Mouse (Mus musculus) heart, embryonic 11.5 days (tissue): ENCODE results near the gene Col6a1. TPM values are rescaled to one million over a fixed set of nuclear protein-coding genes. Genes with fewer than 3 reads are reported as not detected.

Source experiments
- ATAC-seq: fragments of 200-750 bp; cut with Nextera tagmentation; replicated peaks from 2 replicates; pipeline ENCODE4 v1.8.0; 2017; ENCODE audit warnings: moderate library complexity; ENCODE audit not compliant: insufficient number of reproducible peaks, low FRiP score, low TSS enrichment
- H3K27ac ChIP-seq: fragments of 300-500 bp; sonication (generic); 2 replicates; pipeline ENCODE4 v1.5.1; 2014; ENCODE audit warnings: mild to moderate bottlenecking, low read depth, low read length
- H3K27me3 ChIP-seq: fragments of 300-500 bp; sonication (generic); 2 replicates; pipeline ENCODE4 v1.6.1; 2014; ENCODE audit warnings: mild to moderate bottlenecking, low read length, mixed read lengths; ENCODE audit not compliant: control insufficient read depth, insufficient read depth
- H3K36me3 ChIP-seq: fragments of 300-500 bp; sonication (generic); 2 replicates; pipeline ENCODE4 v1.6.1; 2014; ENCODE audit warnings: mild to moderate bottlenecking, low read length, moderate library complexity, mixed read lengths; ENCODE audit not compliant: control insufficient read depth, insufficient read depth
- H3K4me1 ChIP-seq: fragments of 300-500 bp; sonication (generic); 2 replicates; pipeline ENCODE4 v1.6.1; 2014; ENCODE audit warnings: low read length; ENCODE audit not compliant: control insufficient read depth, insufficient read depth
- H3K4me2 ChIP-seq: fragments of 300-500 bp; sonication (generic); 2 replicates; pipeline ENCODE4 v1.6.1; 2014; ENCODE audit warnings: mild to moderate bottlenecking, moderate library complexity
- H3K4me3 ChIP-seq: fragments of 300-500 bp; sonication (generic); 2 replicates; pipeline ENCODE4 v1.5.1; 2014; ENCODE audit warnings: low read depth, low read length
- H3K9ac ChIP-seq: fragments of 300-500 bp; sonication (generic); 2 replicates; pipeline ENCODE4 v1.6.1; 2014; ENCODE audit warnings: mild to moderate bottlenecking, low read depth, low read length, moderate library complexity
- H3K9me3 ChIP-seq: fragments of 300-500 bp; sonication (generic); replicated peaks from 2 replicates; pipeline ENCODE4 v1.6.1; 2016; ENCODE audit warnings: low read length; ENCODE audit not compliant: control insufficient read depth
- WGBS: fragments of 180-500 bp; shearing (Covaris S2); extraction: QIAGEN DNeasy Blood & Tissue Kit; methylation state at CpG from one replicate; pipeline ENCODE4 v1.1.7; 2014; ENCODE audit not compliant: insufficient replicate concordance; 5-methylcytosine and 5-hydroxymethylcytosine counted together
- polyA plus RNA-seq: library from polyadenylated mRNA; unstranded; fragments of >200 nt; fragmentation: Nextera tagmentation; extraction: Ambion mirVana; gene quantifications from 2 replicates; pipeline ENCODE4 v1.2.1, GENCODE M21; 2014

Gene Col6a1
- polyA plus RNA-seq, 1 experiment from 2014 or later = 16.3 TPM

DNA sequence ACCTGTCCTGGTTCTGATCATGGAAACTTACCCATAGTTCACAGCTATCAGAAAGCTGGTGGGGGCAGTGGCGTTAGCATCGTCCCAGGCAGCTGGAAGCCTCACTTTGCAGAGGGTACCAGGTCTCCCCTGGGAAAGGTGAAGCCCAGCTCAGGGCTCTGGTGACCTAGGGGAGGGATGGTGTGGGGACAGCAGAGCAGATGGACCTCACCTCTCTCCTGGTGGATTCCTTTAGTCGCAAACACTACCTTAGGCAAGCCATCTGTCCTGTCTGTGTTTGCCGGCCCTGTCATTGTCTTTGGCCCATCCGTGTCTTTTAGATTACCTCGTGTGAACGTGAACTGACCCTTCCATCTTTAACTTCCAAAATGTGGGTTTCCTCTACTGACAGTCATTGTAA is 42.5 kb downstream of the Col6a1 start:
- Histone ChIP-seq H3K27me3 (no peaks in the 10 kb centered on the region), H3K4me2 (no peak overlapping the region), H3K36me3 (no peaks in the 10 kb centered on the region), H3K9me3 (no peaks in the 10 kb centered on the region), H3K9ac (no peak overlapping the region), H3K27ac (no peak overlapping the region), H3K4me1 (peaks cover 2% of the 10 kb centered on the region), H3K4me3 (no peak overlapping the region)
- 60% methylated on average over 7 of the region's 7 CpGs for WGBS
- no peak for ATAC-seq

GRCm38 (mm10) chr10:76681882-76682281 is 44.1 kb downstream of the Col6a1 start:
- no peak overlapping the region for H3K4me2 ChIP-seq

DNA sequence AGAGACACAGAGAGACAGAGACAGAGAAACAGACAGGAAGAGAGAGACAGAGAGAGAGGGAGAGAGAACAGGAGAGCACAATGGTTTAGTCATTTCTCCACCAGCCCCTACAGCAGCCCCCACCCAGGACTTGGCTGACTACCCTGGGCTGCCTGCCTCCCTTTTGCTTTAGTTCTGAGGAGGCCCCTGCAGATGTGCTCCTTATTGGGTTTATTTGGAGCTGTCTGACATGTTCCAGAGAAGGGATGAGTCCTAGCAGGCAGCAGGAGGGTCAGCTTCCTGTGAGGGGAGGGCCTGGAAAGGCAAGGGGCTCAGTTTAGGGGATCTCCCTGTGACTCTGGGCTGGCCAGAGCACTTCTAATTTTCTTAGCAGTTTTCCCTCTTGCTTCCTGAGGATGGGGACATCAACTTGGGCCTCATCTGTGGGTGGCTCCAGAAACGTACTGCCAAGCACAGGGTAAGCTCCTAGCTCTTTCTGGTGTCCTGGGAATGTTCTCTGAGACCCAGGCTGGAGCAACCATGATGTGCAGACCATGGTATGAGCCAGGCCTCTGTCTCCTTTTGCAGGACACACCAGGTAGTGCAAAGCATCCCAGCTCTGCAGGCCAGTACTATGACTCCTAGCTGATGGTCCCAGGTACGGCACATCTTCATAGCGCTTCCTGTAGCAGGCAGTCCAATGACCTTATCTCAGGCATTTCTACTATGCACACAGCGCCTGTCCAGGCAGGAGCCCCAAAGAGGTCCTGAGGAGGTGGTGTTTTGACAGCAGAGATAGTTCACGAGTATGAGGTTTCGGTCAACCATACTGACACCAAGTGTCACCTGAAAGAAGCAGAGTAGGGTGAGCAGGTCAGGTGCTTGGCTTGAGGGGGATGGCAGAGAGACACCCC is 45.0 kb downstream of the Col6a1 start:
- Histone ChIP-seq H3K27ac (no peak overlapping the region), H3K4me1 (peaks cover 2% of the 10 kb centered on the region), H3K9ac (no peak overlapping the region), H3K36me3 (no peaks in the 10 kb centered on the region), H3K4me3 (no peak overlapping the region), H3K9me3 (no peaks in the 10 kb centered on the region), H3K27me3 (no peaks in the 10 kb centered on the region), H3K4me2 (no peak overlapping the region)
- 53% methylated on average over 6 of the region's 6 CpGs for WGBS
- no peak for ATAC-seq

More at GRCm38 (mm10) chr10:76681882-76682281, 44.1 kb downstream of the Col6a1 start:
- WGBS = 79% methylated on average over 3 of the region's 3 CpGs
- ATAC-seq = no peak
- H3K4me3 ChIP-seq = no peak overlapping the region
- no peak overlapping the region for H3K27ac ChIP-seq
- no peaks in the 10 kb centered on the region for H3K9me3 ChIP-seq
- no peaks in the 10 kb centered on the region for H3K36me3 ChIP-seq
- no peaks in the 10 kb centered on the region for H3K27me3 ChIP-seq
- peaks cover 2% of the 10 kb centered on the region for H3K4me1 ChIP-seq
- H3K9ac ChIP-seq = no peak overlapping the region

- Histone ChIP-seq H3K36me3 (no peaks in the 10 kb centered on the region), H3K4me3 (no peak overlapping the region), H3K9me3 (no peaks in the 10 kb centered on the region), H3K27ac (no peak overlapping the region), H3K4me2 (no peak overlapping the region), H3K27me3 (no peaks in the 10 kb centered on the region), H3K4me1 (peaks cover 2% of the 10 kb centered on the region), H3K9ac (no peak overlapping the region)
- 48% methylated on average over 7 of the region's 7 CpGs for WGBS
- ATAC-seq = no peak
Observed at GRCm38 (mm10) chr10:76678122-76678521, 47.8 kb downstream of the Col6a1 start.

DNA sequence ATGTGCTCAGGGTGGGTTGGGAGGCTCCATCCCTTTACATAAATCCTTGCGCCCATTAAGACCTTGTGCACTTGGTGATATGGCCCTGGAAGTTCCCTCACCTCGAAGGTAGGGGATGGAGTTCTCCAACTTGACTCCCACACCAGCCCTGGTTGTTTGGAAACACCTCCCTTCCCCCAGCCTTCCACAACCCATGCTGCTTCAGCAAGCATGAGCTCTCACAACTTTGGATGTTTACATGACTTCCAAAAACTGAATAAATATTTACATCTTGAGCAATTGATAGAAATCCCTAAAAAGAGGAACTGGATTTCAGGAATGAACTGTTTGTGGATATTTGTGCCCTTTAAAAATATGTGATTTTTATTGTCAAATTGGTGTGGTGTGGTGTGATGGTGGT is 50.7 kb downstream of the Col6a1 start:
- Histone ChIP-seq H3K27ac (no peak overlapping the region), H3K9me3 (no peaks in the 10 kb centered on the region), H3K4me3 (no peak overlapping the region), H3K9ac (no peak overlapping the region), H3K4me2 (no peak overlapping the region), H3K36me3 (no peaks in the 10 kb centered on the region), H3K27me3 (no peaks in the 10 kb centered on the region), H3K4me1 (no peaks in the 10 kb centered on the region)
- 71% methylated on average over 2 of the region's 2 CpGs for WGBS
- ATAC-seq = no peak

- H3K27me3 ChIP-seq = no peaks in the 10 kb centered on the region
- no peaks in the 10 kb centered on the region for H3K9me3 ChIP-seq
- ATAC-seq = no peak
- H3K36me3 ChIP-seq = no peaks in the 10 kb centered on the region
- H3K4me1 ChIP-seq = no peaks in the 10 kb centered on the region
- no peak overlapping the region for H3K4me3 ChIP-seq
- H3K9ac ChIP-seq = no peak overlapping the region
- H3K4me2 ChIP-seq = no peak overlapping the region
- WGBS = 77% methylated on average over 6 of the region's 6 CpGs
- no peak overlapping the region for H3K27ac ChIP-seq
Observed at GRCm38 (mm10) chr10:76674581-76674980, 51.4 kb downstream of the Col6a1 start.

- Histone ChIP-seq H3K9me3 (peaks cover 2% of the 10 kb centered on the region; the same call in 1 of the 2 replicates), H3K27me3 (no peaks in the 10 kb centered on the region), H3K4me3 (no peak overlapping the region), H3K4me2 (no peak overlapping the region), H3K27ac (no peak overlapping the region), H3K4me1 (no peaks in the 10 kb centered on the region), H3K9ac (no peak overlapping the region), H3K36me3 (no peaks in the 10 kb centered on the region)
- 82% methylated on average over 9 of the region's 9 CpGs for WGBS
- ATAC-seq = no peak
Observed at GRCm38 (mm10) chr10:76671939-76672338, 54.0 kb downstream of the Col6a1 start.

DNA sequence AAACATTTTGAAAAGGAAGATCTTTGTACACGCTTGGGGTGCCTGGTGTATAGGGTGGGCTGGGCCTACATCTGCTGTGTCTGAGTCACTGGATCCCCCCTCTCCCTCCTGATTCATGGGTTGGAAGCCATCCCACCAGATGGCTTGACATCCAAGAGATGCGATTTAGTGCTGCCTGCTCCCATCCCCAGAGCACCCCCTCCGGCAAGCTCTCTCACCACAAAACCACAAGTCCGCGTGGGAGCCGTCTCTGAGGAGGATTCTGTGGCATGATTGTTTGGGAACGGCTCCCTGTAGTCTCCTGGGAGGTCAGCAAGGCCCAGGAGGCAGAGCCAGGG is 57.1 kb downstream of the Col6a1 start:
- H3K36me3 ChIP-seq = no peaks in the 10 kb centered on the region
- WGBS = 61% methylated on average over 7 of the region's 7 CpGs
- H3K4me3 ChIP-seq = no peak overlapping the region
- H3K27me3 ChIP-seq = no peaks in the 10 kb centered on the region
- no peak overlapping the region for H3K4me2 ChIP-seq
- peaks cover 5% of the 10 kb centered on the region; the same call in 1 of the 2 replicates for H3K9me3 ChIP-seq
- no peak overlapping the region for H3K27ac ChIP-seq
- no peak overlapping the region for H3K9ac ChIP-seq
- H3K4me1 ChIP-seq = no peaks in the 10 kb centered on the region
- ATAC-seq = no peak
